Mouse (Mus musculus): ENCODE data around the gene Micu1. TPM values are rescaled to one million over a fixed set of nuclear protein-coding genes. Genes with fewer than 3 reads are reported as not detected.
A peak's percentile ranks its signal among the peaks of the same experiment; 100 is the strongest.

The Micu1 gene
- total RNA-seq, 1 experiment = 23.6 TPM

- in situ Hi-C loops (cut with MboI; ENCODE audit: low sequenced_read_pairs in 2 of 2, unreplicated experiment in 2 of 2) = no loop called here
- Histone ChIP-seq H3K4me1 (ENCODE audit: control insufficient read depth in 2 of 2, insufficient read depth in 2 of 2, low read length in 2 of 2, poor library complexity in 1 of 2) (peaks cover 0 to 44% of the 10 kb centered on the region in 2 experiments; a peak in 3 of 4 replicates), H3K9ac (ENCODE audit: insufficient read depth, low read depth, low read length, poor library complexity, severe bottlenecking) (no peak overlapping the region), H3K4me3 (ENCODE audit: insufficient read depth in 1 of 2, low read depth in 1 of 2, low read length in 2 of 2, poor library complexity in 1 of 2, severe bottlenecking in 1 of 2) (no peak overlapping the region), H3K36me3 (ENCODE audit: control insufficient read depth, insufficient read depth, low read length, poor library complexity, severe bottlenecking) (no peaks in the 10 kb centered on the region), H3K27ac (ENCODE audit: insufficient read depth, low read depth, low read length, poor library complexity, severe bottlenecking) (no peak overlapping the region), H3K9me3 (ENCODE audit: control insufficient read depth, insufficient read depth, low read depth, low read length) (no peaks in the 10 kb centered on the region)
- TF ChIP-seq ZC3H11A (IDR thresholded peaks at IDR 0.05; ENCODE audit: borderline replicate concordance, low read depth, low read length) = no peak
- DNase-seq (ENCODE audit: low read depth, low spot score) = no peak
These were observed 200.9 kb downstream of the Micu1 start for GRCm38 (mm10) chr10:59903170-59903569.

GRCm38 (mm10) chr10:59907080-59907609 is 204.9 kb downstream of the Micu1 start:
- H3K4me3 ChIP-seq (ENCODE audit: insufficient read depth in 1 of 2, low read depth in 1 of 2, low read length in 2 of 2, poor library complexity in 1 of 2, severe bottlenecking in 1 of 2) = no peak overlapping the region
- in situ Hi-C loops (cut with MboI; ENCODE audit: low sequenced_read_pairs in 2 of 2, unreplicated experiment in 2 of 2) = no loop called here

GRCm38 (mm10) chr10:59907695-59908299 is 205.5 kb downstream of the Micu1 start:
- TF ChIP-seq CHD2 (IDR thresholded peaks at IDR 0.05; ENCODE audit: low read depth, low read length) = no peak
- TF ChIP-seq HCFC1 (IDR thresholded peaks at IDR 0.05; ENCODE audit: borderline replicate concordance, insufficient read depth, low read length) = no peak
- TF ChIP-seq ZC3H11A (IDR thresholded peaks at IDR 0.05; ENCODE audit: borderline replicate concordance, low read depth, low read length) = no peak
- no peak for TF ChIP-seq ZNF384 (IDR thresholded peaks at IDR 0.05; ENCODE audit: low read depth, low read length)
- TF ChIP-seq MAFK (IDR thresholded peaks at IDR 0.05; ENCODE audit: insufficient read depth, low read depth, low read length) = no peak
- no peak for DNase-seq (ENCODE audit: low read depth, low spot score)
- Histone ChIP-seq H3K9me3 (ENCODE audit: control insufficient read depth, insufficient read depth, low read depth, low read length) (no peaks in the 10 kb centered on the region), H3K9ac (ENCODE audit: insufficient read depth, low read depth, low read length, poor library complexity, severe bottlenecking) (no peak overlapping the region; the same call in 1 of the 2 replicates), H3K4me3 (ENCODE audit: insufficient read depth in 1 of 2, low read depth in 1 of 2, low read length in 2 of 2, poor library complexity in 1 of 2, severe bottlenecking in 1 of 2) (no peak overlapping the region), H3K4me1 (ENCODE audit: control insufficient read depth in 2 of 2, insufficient read depth in 2 of 2, low read length in 2 of 2, poor library complexity in 1 of 2) (peaks cover 11 to 38% of the 10 kb centered on the region in 2 experiments; a peak in 3 of 4 replicates), H3K36me3 (ENCODE audit: control insufficient read depth, insufficient read depth, low read length, poor library complexity, severe bottlenecking) (no peaks in the 10 kb centered on the region), H3K27ac (ENCODE audit: insufficient read depth, low read depth, low read length, poor library complexity, severe bottlenecking) (peak overlapping the region; percentile 84)
- in situ Hi-C loops (cut with MboI; ENCODE audit: low sequenced_read_pairs in 2 of 2, unreplicated experiment in 2 of 2) = no loop called here

More at GRCm38 (mm10) chr10:59907080-59907609, 204.9 kb downstream of the Micu1 start:
- Histone ChIP-seq H3K36me3 (ENCODE audit: control insufficient read depth, insufficient read depth, low read length, poor library complexity, severe bottlenecking) (no peaks in the 10 kb centered on the region), H3K9me3 (ENCODE audit: control insufficient read depth, insufficient read depth, low read depth, low read length) (no peaks in the 10 kb centered on the region), H3K27ac (ENCODE audit: insufficient read depth, low read depth, low read length, poor library complexity, severe bottlenecking) (peak overlapping the region; percentile 84), H3K9ac (ENCODE audit: insufficient read depth, low read depth, low read length, poor library complexity, severe bottlenecking) (no peak overlapping the region; the same call in 1 of the 2 replicates), H3K4me1 (ENCODE audit: control insufficient read depth in 2 of 2, insufficient read depth in 2 of 2, low read length in 2 of 2, poor library complexity in 1 of 2) (peaks cover 8 to 44% of the 10 kb centered on the region in 2 experiments; a peak in 3 of 4 replicates)
- DNase-seq (ENCODE audit: low read depth, low spot score) = no peak
- no peak for TF ChIP-seq ZC3H11A (IDR thresholded peaks at IDR 0.05; ENCODE audit: borderline replicate concordance, low read depth, low read length)
- TF ChIP-seq MAFK (IDR thresholded peaks at IDR 0.05; ENCODE audit: insufficient read depth, low read depth, low read length) = no peak
- TF ChIP-seq CHD2 (IDR thresholded peaks at IDR 0.05; ENCODE audit: low read depth, low read length) = no peak
- TF ChIP-seq ZNF384 (IDR thresholded peaks at IDR 0.05; ENCODE audit: low read depth, low read length) = no peak
- no peak for TF ChIP-seq HCFC1 (IDR thresholded peaks at IDR 0.05; ENCODE audit: borderline replicate concordance, insufficient read depth, low read length)

- H3K36me3 ChIP-seq (ENCODE audit: control insufficient read depth, insufficient read depth, low read length, poor library complexity, severe bottlenecking) = no peaks in the 10 kb centered on the region
- H3K4me1 ChIP-seq (ENCODE audit: control insufficient read depth in 2 of 2, insufficient read depth in 2 of 2, low read length in 2 of 2, poor library complexity in 1 of 2) = peaks cover 11 to 33% of the 10 kb centered on the region in 2 experiments; a peak in 3 of 4 replicates
- no peaks in the 10 kb centered on the region for H3K9me3 ChIP-seq (ENCODE audit: control insufficient read depth, insufficient read depth, low read depth, low read length)
- in situ Hi-C loops (cut with MboI; ENCODE audit: low sequenced_read_pairs in 2 of 2, unreplicated experiment in 2 of 2) = no loop called here
- no peak overlapping the region for H3K9ac ChIP-seq (ENCODE audit: insufficient read depth, low read depth, low read length, poor library complexity, severe bottlenecking)
- no peak for TF ChIP-seq MAFK (IDR thresholded peaks at IDR 0.05; ENCODE audit: insufficient read depth, low read depth, low read length)
- TF ChIP-seq HCFC1 (IDR thresholded peaks at IDR 0.05; ENCODE audit: borderline replicate concordance, insufficient read depth, low read length) = no peak
- no peak for TF ChIP-seq CHD2 (IDR thresholded peaks at IDR 0.05; ENCODE audit: low read depth, low read length)
- TF ChIP-seq ZNF384 (IDR thresholded peaks at IDR 0.05; ENCODE audit: low read depth, low read length) = no peak
- no peak for TF ChIP-seq ZC3H11A (IDR thresholded peaks at IDR 0.05; ENCODE audit: borderline replicate concordance, low read depth, low read length)
- 0 out of 4 replicates have a peak overlapping the region, but pooled peaks of 1 of the 2 experiments have one; percentile 15 for H3K4me3 ChIP-seq (ENCODE audit: insufficient read depth in 1 of 2, low read depth in 1 of 2, low read length in 2 of 2, poor library complexity in 1 of 2, severe bottlenecking in 1 of 2)
- peak overlapping the region; percentile 30 for H3K27ac ChIP-seq (ENCODE audit: insufficient read depth, low read depth, low read length, poor library complexity, severe bottlenecking)
- no peak for DNase-seq (ENCODE audit: low read depth, low spot score)
These were observed 206.6 kb downstream of the Micu1 start for GRCm38 (mm10) chr10:59908776-59909315.
